Mouse (Mus musculus): Measurements from ENCODE around the gene Clybl.

DNA sequence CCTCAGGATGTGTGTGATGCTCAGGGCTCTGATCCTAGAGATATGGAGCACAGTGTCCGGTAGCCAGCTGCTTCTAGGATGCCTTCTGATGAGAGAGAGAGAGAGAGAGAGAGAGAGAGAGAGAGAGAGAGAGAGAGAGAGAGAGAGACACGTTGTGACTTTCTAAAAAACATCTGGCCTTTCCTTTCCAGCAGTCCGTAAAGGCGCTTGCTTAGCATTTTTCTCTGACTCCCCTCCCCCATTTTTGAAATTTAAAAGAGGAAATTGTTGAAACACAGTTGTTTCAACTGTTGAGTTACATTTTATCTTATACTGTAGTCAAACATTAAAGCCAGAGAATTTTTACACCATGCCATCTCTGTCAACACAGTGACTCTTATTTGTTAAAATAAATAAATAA lies 114.9 kb downstream of the Clybl start:
- no peak for TF ChIP-seq CTCF (IDR thresholded peaks at IDR 0.05; ENCODE audit: low read depth)
- TF ChIP-seq EP300 (optimal IDR thresholded peaks at IDR 0.05) = no peak

Measured in stomach, postnatal 0 days (tissue).